Comparison of ENCODE assay signal across 9 mouse cellular contexts in the genomic region with DNA sequence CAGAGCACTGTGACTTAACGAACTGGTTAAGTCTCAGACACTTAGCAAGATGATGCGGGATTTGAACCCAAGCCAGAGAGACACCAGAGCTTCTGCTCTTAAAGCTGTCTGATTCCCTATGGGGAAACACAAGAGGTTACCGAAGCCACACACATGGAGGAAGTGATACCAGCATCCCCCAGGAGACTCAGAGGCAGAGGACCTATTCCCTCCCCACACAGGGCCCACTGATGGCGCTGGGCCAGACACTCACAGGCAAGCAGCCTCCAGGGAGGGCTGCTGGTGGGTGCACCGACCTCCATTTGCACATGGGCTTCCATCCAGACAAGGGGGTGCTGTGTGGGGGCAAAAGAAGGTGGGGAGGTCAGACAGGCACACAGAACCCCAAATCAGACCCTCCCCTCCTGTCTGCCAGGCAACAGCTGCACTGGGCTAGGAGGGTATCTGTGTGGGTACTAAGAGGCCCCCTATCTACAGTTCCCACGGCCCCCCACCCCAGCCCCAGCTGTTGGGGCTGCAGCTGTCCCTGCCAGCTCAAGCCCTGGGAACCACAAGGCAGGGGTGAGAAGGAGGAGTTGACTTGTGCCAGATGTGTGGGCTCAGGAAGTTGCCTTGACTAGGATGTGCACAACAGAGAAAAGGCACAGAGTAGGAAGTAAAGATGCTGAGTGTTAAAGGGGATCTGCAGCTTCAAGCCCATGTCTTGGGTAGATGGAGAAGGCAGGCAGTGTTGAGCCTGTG. TPM values are rescaled to one million over a fixed set of nuclear protein-coding genes. Genes with fewer than 3 reads are reported as not detected.
DNase-seq lines count a peak whose midpoint lies in the region; ATAC-seq and TF ChIP-seq lines count a peak whose summit lies in the region.
"Had no signal": no experiment of that assay in that cellular context is flagged by ENCODE, and none has a peak within 500 bp of the region (broad histone marks: within the 10 kb centered on the region; RNA-seq: fewer than 3 reads in every experiment).

No protein-coding gene starts in this region.

- no peak overlapping the region for H3K9ac ChIP-seq in stomach, postnatal 0 days (ENCODE audit: low read length)

- peak; percentile 51 for DNase-seq in right cerebral cortex, postnatal 4 days
- DNase-seq in right cerebral cortex, adult 2 months (ENCODE audit: low spot score in 2 of 2), result no peak
- DNase-seq in heart, postnatal 4 days, result peak; percentile 48
- no peak for DNase-seq in stomach, postnatal 0 days (ENCODE audit: low spot score)
- no peak for DNase-seq in cerebellum, adult 9-11 months

- H3K36me3 ChIP-seq in stomach, postnatal 0 days (ENCODE audit: control insufficient read depth, insufficient read depth, low read length), result no peaks in the 10 kb centered on the region

- peaks cover 4% of the 10 kb centered on the region; the same call in 1 of the 2 replicates for H3K4me1 ChIP-seq in stomach, postnatal 0 days (replicated peaks; ENCODE audit: control insufficient read depth, insufficient read depth)

- H3K9me3 ChIP-seq in stomach, postnatal 0 days (ENCODE audit: control insufficient read depth, low read length), result no peaks in the 10 kb centered on the region

- peak overlapping the region; percentile 63 for H3K27ac ChIP-seq in stomach, postnatal 0 days (replicated peaks)
- H3K27ac ChIP-seq: macrophage had no signal

- peak; percentile 68 for ATAC-seq in megakaryocyte progenitor cell, adult 5-6 weeks (replicated peaks; ENCODE audit: poor library complexity)
- ATAC-seq in stomach, postnatal 0 days (ENCODE audit: low FRiP score, low TSS enrichment), result no peak
- no peak for ATAC-seq in erythroblast, adult 5-6 weeks (replicated peaks; ENCODE audit: low FRiP score, poor library complexity, severe bottlenecking)
- no peak for ATAC-seq in activated CD4-positive, CD25-positive, alpha-beta regulatory T cell, adult 4 months

- TF ChIP-seq CTCF in stomach, postnatal 0 days (IDR thresholded peaks at IDR 0.05; ENCODE audit: low read depth), result no peak

- no peaks in the 10 kb centered on the region for H3K27me3 ChIP-seq in stomach, postnatal 0 days (ENCODE audit: control insufficient read depth, insufficient read depth, low read length)

- TF ChIP-seq EP300 in stomach, postnatal 0 days (optimal IDR thresholded peaks at IDR 0.05), result no peak

- H3K4me2 ChIP-seq in stomach, postnatal 0 days (replicated peaks; ENCODE audit: low read depth), result no peak overlapping the region

- 43% methylated on average over 6 of the region's 6 CpGs for WGBS in stomach, postnatal 0 days

- H3K4me3 ChIP-seq in stomach, postnatal 0 days (ENCODE audit: low read depth, low read length), result no peak overlapping the region

RNA-seq across cellular contexts. Expression of gene Notch3, which starts 2.6 kb away (rescaled TPM):
- 10 to 100 TPM; 51.5 to 52.3 TPM for total RNA-seq in heart, postnatal 4 days (2021)
- total RNA-seq in megakaryocyte progenitor cell, adult 5-6 weeks (2015), result 0.02 TPM in 1 of 2 replicates, not detected in the other
- total RNA-seq in megakaryocyte progenitor cell, adult 5-6 weeks (2017), result not detected in 2 replicates
- polyA plus RNA-seq in stomach, postnatal 0 days (2015; fragmentation: Nextera tagmentation; extraction: Ambion mirVana), result 3.9 and 4.0 TPM in 2 replicates
- total RNA-seq in erythroblast, adult 5-6 weeks (2015; ENCODE audit: low replicate concordance), result not detected in 2 replicates
- total RNA-seq in erythroblast, adult 5-6 weeks (2017; ENCODE audit: low replicate concordance), result 0.09 and 0.14 TPM in 2 replicates
- not detected for polyA plus RNA-seq in activated CD4-positive, CD25-positive, alpha-beta regulatory T cell, adult 4 months (2017; shearing (Covaris generic))
- polyA plus RNA-seq: macrophage had no signal

RNA-seq across cellular contexts. Expression of gene Ephx3, which starts 25.3 kb away (rescaled TPM):
- total RNA-seq in heart, postnatal 4 days (2021), result under 1 TPM; 0.38 TPM
- 0.20 TPM in 1 of 2 replicates, not detected in the other for total RNA-seq in megakaryocyte progenitor cell, adult 5-6 weeks (2015)
- total RNA-seq in megakaryocyte progenitor cell, adult 5-6 weeks (2017), result not detected in 2 replicates
- 45.6 and 48.8 TPM in 2 replicates for polyA plus RNA-seq in stomach, postnatal 0 days (2015; fragmentation: Nextera tagmentation; extraction: Ambion mirVana)
- 1.9 TPM in 1 of 2 replicates, not detected in the other for total RNA-seq in erythroblast, adult 5-6 weeks (2015; ENCODE audit: low replicate concordance)
- 0.68 TPM in 1 of 2 replicates, not detected in the other for total RNA-seq in erythroblast, adult 5-6 weeks (2017; ENCODE audit: low replicate concordance)
- not detected for polyA plus RNA-seq in activated CD4-positive, CD25-positive, alpha-beta regulatory T cell, adult 4 months (2017; shearing (Covaris generic))
- polyA plus RNA-seq: macrophage had no signal

Comparison
In these comparisons a context has a peak if more than half of its experiments do, and no peak if none do; other contexts are left out.
1. DNase-seq: peak in right cerebral cortex, postnatal 4 days (single experiment) and heart, postnatal 4 days (single experiment); none in right cerebral cortex, adult 2 months (0 of 2), stomach, postnatal 0 days (single experiment) and cerebellum, adult 9-11 months (single experiment).
2. RNA of gene Notch3, which starts 2.6 kb away (total RNA-seq): 51.5 to 52.3 TPM in heart, postnatal 4 days; 0.09 to 0.14 TPM in erythroblast, adult 5-6 weeks and 0.02 TPM in megakaryocyte progenitor cell, adult 5-6 weeks; every median in the first group is over 10 times any median in the second.